Mouse (Mus musculus): ENCODE results near the gene Baz1b. TPM values are rescaled to one million over a fixed set of nuclear protein-coding genes. Genes with fewer than 3 reads are reported as not detected.

The Baz1b gene
- polyA plus RNA-seq, 1 experiment from 2014 or later: 68.1 TPM

GRCm38 (mm10) chr5:135162821-135163220 is 24.2 kb upstream of the Baz1b start:
- H3K9ac ChIP-seq (replicated peaks): no peak overlapping the region
- H3K4me3 ChIP-seq: no peak overlapping the region
- ATAC-seq (ENCODE audit: low FRiP score, low read depth): no peak
- 93% methylated on average over 6 of the region's 6 CpGs for WGBS
- H3K4me1 ChIP-seq: no peaks in the 10 kb centered on the region; the same call in 1 of the 2 replicates
- H3K27ac ChIP-seq (replicated peaks): no peak overlapping the region
- H3K4me2 ChIP-seq (replicated peaks): no peak overlapping the region
- H3K9me3 ChIP-seq: no peaks in the 10 kb centered on the region
- H3K36me3 ChIP-seq: peaks cover 42% of the 10 kb centered on the region
- no peaks in the 10 kb centered on the region for H3K27me3 ChIP-seq

GRCm38 (mm10) chr5:135166909-135167308 is 20.2 kb upstream of the Baz1b start:
- Histone ChIP-seq H3K36me3 (peaks cover 7% of the 10 kb centered on the region), H3K9ac (replicated peaks) (no peak overlapping the region), H3K27ac (replicated peaks) (no peak overlapping the region), H3K9me3 (no peaks in the 10 kb centered on the region), H3K4me3 (no peak overlapping the region), H3K27me3 (no peaks in the 10 kb centered on the region), H3K4me1 (peaks cover 11% of the 10 kb centered on the region), H3K4me2 (replicated peaks) (no peak overlapping the region)
- WGBS: 95% methylated on average over 4 of the region's 4 CpGs
- no peak for ATAC-seq (ENCODE audit: low FRiP score, low read depth)

GRCm38 (mm10) chr5:135167469-135167868 is 19.6 kb upstream of the Baz1b start:
- 93% methylated on average over 4 of the region's 4 CpGs for WGBS
- Histone ChIP-seq H3K36me3 (peaks cover 11% of the 10 kb centered on the region), H3K4me1 (peaks cover 11% of the 10 kb centered on the region), H3K27me3 (no peaks in the 10 kb centered on the region), H3K4me2 (replicated peaks) (no peak overlapping the region), H3K9me3 (no peaks in the 10 kb centered on the region), H3K9ac (replicated peaks) (no peak overlapping the region), H3K4me3 (no peak overlapping the region), H3K27ac (replicated peaks) (no peak overlapping the region)
- ATAC-seq (ENCODE audit: low FRiP score, low read depth): no peak

- 2% methylated on average over 93 of the region's 95 CpGs for WGBS
- Histone ChIP-seq H3K9me3 (no peaks in the 10 kb centered on the region), H3K4me2 (replicated peaks) (peak within 1 kb of the TSS; percentile 94), H3K27ac (replicated peaks) (peak within 1 kb of the TSS; percentile 100), H3K4me1 (peaks cover 11% of the 10 kb centered on the region), H3K36me3 (peaks cover 18% of the 10 kb centered on the region), H3K4me3 (peak within 1 kb of the TSS; percentile 75), H3K9ac (replicated peaks) (peak within 1 kb of the TSS; percentile 81), H3K27me3 (no peaks in the 10 kb centered on the region)
- peak; percentile 98 for ATAC-seq (ENCODE audit: low FRiP score, low read depth)
These were observed 18.7 kb upstream of the Baz1b start, which contains the start of gene Bcl7b for GRCm38 (mm10) chr5:135168063-135169062. TSS of gene Bcl7b (plus strand) at chr5:135168283.

GRCm38 (mm10) chr5:135169479-135169878 is 17.6 kb upstream of the Baz1b start:
- 90% methylated on average over 5 of the region's 5 CpGs for WGBS
- H3K27ac ChIP-seq (replicated peaks): no peak overlapping the region

GRCm38 (mm10) chr5:135171688-135172220 is 15.3 kb upstream of the Baz1b start:
- 95% methylated on average over 6 of the region's 6 CpGs for WGBS

More at GRCm38 (mm10) chr5:135169479-135169878, 17.6 kb upstream of the Baz1b start:
- H3K27me3 ChIP-seq: no peaks in the 10 kb centered on the region
- H3K4me1 ChIP-seq: peaks cover 11% of the 10 kb centered on the region
- H3K4me3 ChIP-seq: peak overlapping the region; percentile 75
- H3K9me3 ChIP-seq: no peaks in the 10 kb centered on the region
- peaks cover 28% of the 10 kb centered on the region for H3K36me3 ChIP-seq
- H3K9ac ChIP-seq (replicated peaks): peak overlapping the region; percentile 81
- ATAC-seq (ENCODE audit: low FRiP score, low read depth): no peak
- peak overlapping the region; percentile 94 for H3K4me2 ChIP-seq (replicated peaks)

GRCm38 (mm10) chr5:135172986-135173385 is 14.1 kb upstream of the Baz1b start:
- Histone ChIP-seq H3K4me3 (no peak overlapping the region), H3K9me3 (no peaks in the 10 kb centered on the region), H3K4me1 (peaks cover 10% of the 10 kb centered on the region), H3K36me3 (peaks cover 58% of the 10 kb centered on the region), H3K9ac (replicated peaks) (no peak overlapping the region), H3K27me3 (no peaks in the 10 kb centered on the region), H3K4me2 (replicated peaks) (no peak overlapping the region), H3K27ac (replicated peaks) (no peak overlapping the region)
- ATAC-seq (ENCODE audit: low FRiP score, low read depth): no peak
- WGBS: 89% methylated on average over 5 of the region's 5 CpGs

More at GRCm38 (mm10) chr5:135171688-135172220, 15.3 kb upstream of the Baz1b start:
- Histone ChIP-seq H3K9me3 (no peaks in the 10 kb centered on the region), H3K4me3 (no peak overlapping the region), H3K27ac (replicated peaks) (no peak overlapping the region), H3K9ac (replicated peaks) (no peak overlapping the region), H3K4me2 (replicated peaks) (no peak overlapping the region), H3K4me1 (peaks cover 11% of the 10 kb centered on the region), H3K36me3 (peaks cover 46% of the 10 kb centered on the region), H3K27me3 (no peaks in the 10 kb centered on the region)
- ATAC-seq (ENCODE audit: low FRiP score, low read depth): no peak

GRCm38 (mm10) chr5:135175086-135175485 is 12.0 kb upstream of the Baz1b start:
- H3K4me3 ChIP-seq: no peak overlapping the region
- no peak overlapping the region for H3K4me2 ChIP-seq (replicated peaks)
- no peaks in the 10 kb centered on the region for H3K27me3 ChIP-seq
- ATAC-seq (ENCODE audit: low FRiP score, low read depth): no peak
- H3K4me1 ChIP-seq: no peaks in the 10 kb centered on the region
- peaks cover 77% of the 10 kb centered on the region for H3K36me3 ChIP-seq
- H3K9me3 ChIP-seq: no peaks in the 10 kb centered on the region
- H3K27ac ChIP-seq (replicated peaks): no peak overlapping the region
- no peak overlapping the region for H3K9ac ChIP-seq (replicated peaks)

- Histone ChIP-seq H3K36me3 (peaks cover 84% of the 10 kb centered on the region), H3K27me3 (no peaks in the 10 kb centered on the region; the same call in 1 of the 2 replicates), H3K9ac (replicated peaks) (no peak overlapping the region), H3K9me3 (no peaks in the 10 kb centered on the region), H3K4me3 (no peak overlapping the region), H3K4me1 (no peaks in the 10 kb centered on the region), H3K27ac (replicated peaks) (no peak overlapping the region), H3K4me2 (replicated peaks) (no peak overlapping the region)
- ATAC-seq (ENCODE audit: low FRiP score, low read depth): no peak
- WGBS: 80% methylated on average over 3 of the region's 3 CpGs
These were observed 8.5 kb upstream of the Baz1b start for GRCm38 (mm10) chr5:135178523-135178922.

- WGBS: 88% methylated on average over 4 of the region's 4 CpGs
- no peaks in the 10 kb centered on the region for H3K9me3 ChIP-seq
- H3K27me3 ChIP-seq: no peaks in the 10 kb centered on the region; the same call in 1 of the 2 replicates
- H3K9ac ChIP-seq (replicated peaks): no peak overlapping the region
- no peak overlapping the region for H3K27ac ChIP-seq (replicated peaks)
- peaks cover 81% of the 10 kb centered on the region for H3K36me3 ChIP-seq
- ATAC-seq (ENCODE audit: low FRiP score, low read depth): no peak
- no peak overlapping the region for H3K4me2 ChIP-seq (replicated peaks)
- no peak overlapping the region for H3K4me3 ChIP-seq
- H3K4me1 ChIP-seq: no peaks in the 10 kb centered on the region
These were observed 8.1 kb upstream of the Baz1b start for GRCm38 (mm10) chr5:135178996-135179395.

- no peak for ATAC-seq (ENCODE audit: low FRiP score, low read depth)
- peaks cover 1% of the 10 kb centered on the region; the same call in 1 of the 2 replicates for H3K9me3 ChIP-seq
- H3K27ac ChIP-seq (replicated peaks): no peak overlapping the region
- peaks cover 77% of the 10 kb centered on the region for H3K36me3 ChIP-seq
- H3K9ac ChIP-seq (replicated peaks): no peak overlapping the region
- no peaks in the 10 kb centered on the region; the same call in 1 of the 2 replicates for H3K27me3 ChIP-seq
- 94% methylated on average over 7 of the region's 7 CpGs for WGBS
- H3K4me1 ChIP-seq: no peaks in the 10 kb centered on the region
- no peak overlapping the region for H3K4me2 ChIP-seq (replicated peaks)
- H3K4me3 ChIP-seq: no peak overlapping the region
These were observed 7.4 kb upstream of the Baz1b start for GRCm38 (mm10) chr5:135179616-135180015.

- Histone ChIP-seq H3K9me3 (peaks cover 6% of the 10 kb centered on the region; the same call in 1 of the 2 replicates), H3K4me1 (no peaks in the 10 kb centered on the region), H3K36me3 (peaks cover 70% of the 10 kb centered on the region), H3K4me2 (replicated peaks) (no peak overlapping the region), H3K9ac (replicated peaks) (no peak overlapping the region), H3K27me3 (no peaks in the 10 kb centered on the region; the same call in 1 of the 2 replicates), H3K27ac (replicated peaks) (no peak overlapping the region), H3K4me3 (no peak overlapping the region)
- 93% methylated on average over 14 of the region's 14 CpGs for WGBS
- ATAC-seq (ENCODE audit: low FRiP score, low read depth): no peak
These were observed 6.3 kb upstream of the Baz1b start for GRCm38 (mm10) chr5:135180796-135181195.

Measured in midbrain, embryonic 12.5 days (tissue).